In the genomic region with DNA sequence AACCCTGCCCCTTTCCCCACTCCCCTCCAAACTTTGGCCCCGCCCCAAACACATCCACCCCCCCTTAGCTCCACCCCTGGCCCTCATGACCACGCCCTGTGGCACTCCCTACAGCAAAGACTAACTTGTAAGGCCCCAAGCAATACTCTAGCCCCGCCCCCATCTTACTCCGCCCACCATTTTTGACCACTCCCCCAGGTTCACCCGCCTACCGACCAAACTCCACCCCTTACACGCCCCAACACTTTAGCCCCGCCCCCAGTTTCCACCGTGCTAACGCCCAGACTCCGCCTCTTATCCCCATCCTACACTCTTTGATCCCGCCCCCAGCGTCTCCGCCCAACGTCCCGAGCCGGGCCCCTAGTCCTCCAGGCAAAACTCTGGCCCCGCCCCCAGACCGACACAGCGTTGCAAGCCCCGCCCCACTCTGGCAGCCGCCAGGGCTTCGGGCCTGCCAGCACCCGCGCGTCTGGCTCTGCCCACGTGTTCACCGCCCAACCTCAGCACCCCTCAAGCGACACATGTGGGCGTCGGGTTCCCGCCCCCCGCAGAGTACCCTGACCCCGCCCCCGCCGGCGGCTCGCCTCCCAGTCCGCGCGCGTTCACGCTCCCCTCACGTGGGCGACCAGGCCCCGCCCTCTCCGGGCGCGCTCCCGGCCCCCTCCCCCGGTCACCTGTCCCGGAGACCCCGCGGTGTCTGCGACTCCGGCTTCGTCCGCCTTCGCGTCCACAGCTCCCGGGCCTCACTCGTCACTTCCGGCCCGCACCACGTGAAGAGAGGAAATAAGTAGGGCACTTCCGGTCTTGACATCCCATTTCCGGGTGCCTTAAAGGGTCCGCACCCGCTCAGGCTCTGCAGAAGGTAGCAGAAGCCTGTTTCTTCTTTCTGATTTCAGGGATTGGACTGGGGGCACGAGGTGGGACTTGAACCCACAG, we compare ENCODE assay signal across 7 mouse cellular contexts. TPM values are rescaled to one million over a fixed set of nuclear protein-coding genes. Genes with fewer than 3 reads are reported as not detected.
DNase-seq lines count a peak whose midpoint lies in the region; ATAC-seq and TF ChIP-seq lines count a peak whose summit lies in the region.

Ccdc9 (minus strand) TSS at position 770 of the 936 bp plus-strand sequence.

- peak within 1 kb of the TSS; percentile 52 for H3K4me2 ChIP-seq in embryonic facial prominence, embryonic 12.5 days (replicated peaks)
- H3K4me2 ChIP-seq in limb, embryonic 12.5 days: peak within 1 kb of the TSS; percentile 62
- peak within 1 kb of the TSS; percentile 57 for H3K4me2 ChIP-seq in midbrain, embryonic 15.5 days

- H3K9me3 ChIP-seq in embryonic facial prominence, embryonic 12.5 days: no peaks in the 10 kb centered on the region
- no peaks in the 10 kb centered on the region for H3K9me3 ChIP-seq in limb, embryonic 12.5 days
- no peaks in the 10 kb centered on the region for H3K9me3 ChIP-seq in midbrain, embryonic 15.5 days

- WGBS in embryonic facial prominence, embryonic 12.5 days: under 1% methylated on average over 69 of the region's 70 CpGs
- WGBS in kidney, adult 2 months: under 1% methylated on average over 69 of the region's 70 CpGs
- 1% methylated on average over 70 of the region's 70 CpGs for WGBS in limb, embryonic 12.5 days
- WGBS in midbrain, embryonic 15.5 days: under 1% methylated on average over 69 of the region's 70 CpGs
- WGBS in spleen, adult 2 months: under 1% methylated on average over 68 of the region's 70 CpGs

- peak within 1 kb of the TSS; percentile 92 for H3K27ac ChIP-seq in embryonic facial prominence, embryonic 12.5 days
- peak within 1 kb of the TSS; percentile 83 for H3K27ac ChIP-seq in kidney, adult 2 months (ENCODE audit: insufficient read depth, low read depth, low read length)
- peak within 1 kb of the TSS; percentile 94 for H3K27ac ChIP-seq in limb, embryonic 12.5 days
- peak within 1 kb of the TSS; percentile 93 for H3K27ac ChIP-seq in midbrain, embryonic 15.5 days
- peak within 1 kb of the TSS; percentile 89 for H3K27ac ChIP-seq in spleen, adult 2 months (ENCODE audit: insufficient read depth, low read length)

- peak within 1 kb of the TSS; percentile 54 for H3K4me3 ChIP-seq in embryonic facial prominence, embryonic 12.5 days
- peak within 1 kb of the TSS; percentile 72 for H3K4me3 ChIP-seq in kidney, adult 2 months (ENCODE audit: insufficient read depth, low read depth, low read length)
- peak within 1 kb of the TSS; percentile 60 for H3K4me3 ChIP-seq in limb, embryonic 12.5 days (replicated peaks)
- peak within 1 kb of the TSS; percentile 63 for H3K4me3 ChIP-seq in midbrain, embryonic 15.5 days
- H3K4me3 ChIP-seq in spleen, adult 2 months (ENCODE audit: extremely low read depth, insufficient read depth, insufficient read length): peak within 1 kb of the TSS; percentile 72

- peak within 1 kb of the TSS; percentile 58 for H3K9ac ChIP-seq in embryonic facial prominence, embryonic 12.5 days
- peak within 1 kb of the TSS; percentile 70 for H3K9ac ChIP-seq in limb, embryonic 12.5 days (replicated peaks)
- H3K9ac ChIP-seq in midbrain, embryonic 15.5 days: peak within 1 kb of the TSS; percentile 59

- no peaks in the 10 kb centered on the region for H3K27me3 ChIP-seq in embryonic facial prominence, embryonic 12.5 days
- no peaks in the 10 kb centered on the region for H3K27me3 ChIP-seq in kidney, adult 2 months (replicated peaks; ENCODE audit: control insufficient read depth, insufficient read depth, low read length)
- H3K27me3 ChIP-seq in limb, embryonic 12.5 days: no peaks in the 10 kb centered on the region
- no peaks in the 10 kb centered on the region for H3K27me3 ChIP-seq in midbrain, embryonic 15.5 days (replicated peaks)
- H3K27me3 ChIP-seq in spleen, adult 2 months (ENCODE audit: control insufficient read depth, insufficient read depth, low read length): no peaks in the 10 kb centered on the region

- peaks cover 25% of the 10 kb centered on the region for H3K36me3 ChIP-seq in embryonic facial prominence, embryonic 12.5 days
- no peaks in the 10 kb centered on the region for H3K36me3 ChIP-seq in kidney, adult 2 months (ENCODE audit: control insufficient read depth, insufficient read depth, low read length)
- peaks cover 32% of the 10 kb centered on the region for H3K36me3 ChIP-seq in limb, embryonic 12.5 days
- H3K36me3 ChIP-seq in midbrain, embryonic 15.5 days (replicated peaks): peaks cover 13% of the 10 kb centered on the region; the same call in 1 of the 2 replicates
- peaks cover 22% of the 10 kb centered on the region for H3K36me3 ChIP-seq in spleen, adult 2 months (ENCODE audit: control insufficient read depth, insufficient read depth, low read length)

- ATAC-seq in embryonic facial prominence, embryonic 12.5 days (ENCODE audit: insufficient number of reproducible peaks, insufficient read depth, low FRiP score, low TSS enrichment): peak; percentile 86
- ATAC-seq in limb, embryonic 12.5 days (ENCODE audit: insufficient number of reproducible peaks, insufficient read depth, low FRiP score, low TSS enrichment, low read depth): peak; percentile 90
- peak; percentile 97 for ATAC-seq in midbrain, embryonic 15.5 days (replicated peaks)

- peak; percentile 100 for DNase-seq in adrenal gland, postnatal 25 days
- peak; percentile 100 for DNase-seq in heart, adult 18-20 months
- peak; percentile 100 for DNase-seq in kidney, adult 2 months
- peak; percentile 95 to 100 for DNase-seq in spleen, adult 2 months (ENCODE audit: low read depth in 1 of 2, low spot score in 2 of 2)

- no peak for TF ChIP-seq CTCF in kidney, adult 2 months (conservative IDR thresholded peaks at IDR 0.05; ENCODE audit: insufficient read depth, insufficient read length, low read depth, low read length)
- no peak for TF ChIP-seq CTCF in spleen, adult 2 months (IDR thresholded peaks at IDR 0.05; ENCODE audit: extremely low read depth, insufficient read depth, insufficient read length, insufficient replicate concordance)

- TF ChIP-seq POLR2A in kidney, adult 2 months (IDR thresholded peaks at IDR 0.05; ENCODE audit: low read depth, low read length): peak; percentile 14
- TF ChIP-seq POLR2A in spleen, adult 2 months (IDR thresholded peaks at IDR 0.05; ENCODE audit: low read depth, low read length): no peak; the same call in 1 of the 2 replicates

- H3K4me1 ChIP-seq in embryonic facial prominence, embryonic 12.5 days: peaks cover 7% of the 10 kb centered on the region; the same call in 1 of the 2 replicates
- no peaks in the 10 kb centered on the region for H3K4me1 ChIP-seq in kidney, adult 2 months (ENCODE audit: control insufficient read depth, insufficient read depth, low read length)
- H3K4me1 ChIP-seq in limb, embryonic 12.5 days (replicated peaks): peaks cover 11% of the 10 kb centered on the region
- H3K4me1 ChIP-seq in midbrain, embryonic 15.5 days: peaks cover 11% of the 10 kb centered on the region
- peaks cover 7% of the 10 kb centered on the region; the same call in 1 of the 2 replicates for H3K4me1 ChIP-seq in spleen, adult 2 months (ENCODE audit: control insufficient read depth, insufficient read depth, insufficient read length)

RNA-seq across cellular contexts. Expression of gene Ccdc9, which starts in this region (rescaled TPM):
- total RNA-seq in adrenal gland, postnatal 25 days (2021): 83.5 and 93.6 TPM in 2 replicates
- polyA plus RNA-seq in embryonic facial prominence, embryonic 12.5 days (2016; fragmentation: Nextera tagmentation; extraction: Ambion mirVana): 45.7 and 49.2 TPM in 2 replicates
- total RNA-seq in heart, adult 18-20 months (2021): 10 to 100 TPM; 26.3 to 29.6 TPM
- 23.3 and 24.3 TPM in 2 replicates for polyA plus RNA-seq in kidney, adult 2 months (2012; rRNA removed)
- 43.1 and 44.7 TPM in 2 replicates for polyA plus RNA-seq in limb, embryonic 12.5 days (2016; fragmentation: Nextera tagmentation; extraction: Ambion mirVana)
- polyA plus RNA-seq in midbrain, embryonic 15.5 days (2015; fragmentation: Nextera tagmentation; extraction: Ambion mirVana): 21.6 and 30.1 TPM in 2 replicates
- 32.4 and 33.3 TPM in 2 replicates for polyA plus RNA-seq in spleen, adult 2 months (2012; rRNA removed)

Comparison
In these comparisons a context has a peak if more than half of its experiments do, and no peak if none do; other contexts are left out.
1. Peak in every context shown above with its lines: DNase-seq, ATAC-seq, H3K4me3 ChIP-seq and H3K27ac ChIP-seq.